Mouse (Mus musculus): ENCODE data around the gene Mospd3.

- TF ChIP-seq POLR2A (IDR thresholded peaks at IDR 0.05; ENCODE audit: borderline replicate concordance, control insufficient read depth, low read depth, low read length) (no peak), CTCF (IDR thresholded peaks at IDR 0.05; ENCODE audit: control insufficient read depth, insufficient read depth, low read length) (no peak)
These were observed 4.1 kb downstream of the Mospd3 start for GRCm38 (mm10) chr5:137596601-137597261.
